Mouse (Mus musculus): ENCODE data around the gene Rftn1. TPM values are rescaled to one million over a fixed set of nuclear protein-coding genes. Genes with fewer than 3 reads are reported as not detected.
"Not testable (repeated sequence)": the region's sequence is repeated elsewhere in the genome, so short reads cannot be mapped to it uniquely, and the experiment has no call there.

Gene Rftn1
- total RNA-seq, 2 experiments from 2014 or later, result 17.0 to 18.3 TPM

- DNase-seq (ENCODE audit: low spot score in 2 of 2), result no peak
Observed at GRCm38 (mm10) chr17:50131698-50132097, 58.8 kb downstream of the Rftn1 start.

GRCm38 (mm10) chr17:50130421-50130820 lies 60.1 kb downstream of the Rftn1 start:
- DNase-seq (ENCODE audit: low spot score in 2 of 2), result no peak

- no peak for DNase-seq (ENCODE audit: low spot score in 2 of 2)
Observed at GRCm38 (mm10) chr17:50128392-50128791, 62.1 kb downstream of the Rftn1 start.

- no peak for DNase-seq (ENCODE audit: low spot score in 2 of 2)
Observed at GRCm38 (mm10) chr17:50127045-50127813, 63.2 kb downstream of the Rftn1 start.

GRCm38 (mm10) chr17:50126545-50126944 lies 63.9 kb downstream of the Rftn1 start:
- no peak for DNase-seq (ENCODE audit: low spot score in 2 of 2)

GRCm38 (mm10) chr17:50125900-50126299 lies 64.6 kb downstream of the Rftn1 start:
- no peak for DNase-seq (ENCODE audit: low spot score in 2 of 2)

GRCm38 (mm10) chr17:50125245-50125798 lies 65.2 kb downstream of the Rftn1 start:
- no peak for DNase-seq (ENCODE audit: low spot score in 2 of 2)

- DNase-seq (ENCODE audit: low spot score in 2 of 2), result no peak
Observed at GRCm38 (mm10) chr17:50124708-50125107, 65.8 kb downstream of the Rftn1 start.

- no peak for DNase-seq (ENCODE audit: low spot score in 2 of 2)
Observed at GRCm38 (mm10) chr17:50122555-50122954, 67.9 kb downstream of the Rftn1 start.

- no peak for DNase-seq (ENCODE audit: low spot score in 2 of 2)
Observed at GRCm38 (mm10) chr17:50120098-50120497, 70.4 kb downstream of the Rftn1 start.

GRCm38 (mm10) chr17:50117461-50117860 lies 73.0 kb downstream of the Rftn1 start:
- no peak for DNase-seq (ENCODE audit: low spot score in 2 of 2)

- no peak for DNase-seq (ENCODE audit: low spot score in 2 of 2)
Observed at GRCm38 (mm10) chr17:50116980-50117379, 73.5 kb downstream of the Rftn1 start.

GRCm38 (mm10) chr17:50116401-50116800 lies 74.1 kb downstream of the Rftn1 start:
- DNase-seq (ENCODE audit: low spot score in 2 of 2), result not testable (repeated sequence)

- not testable (repeated sequence) for DNase-seq (ENCODE audit: low spot score in 2 of 2)
Observed at GRCm38 (mm10) chr17:50115716-50116115, 74.8 kb downstream of the Rftn1 start.

GRCm38 (mm10) chr17:50114659-50115058 lies 75.8 kb downstream of the Rftn1 start:
- peak in 1 of 2 experiments; percentile 11 for DNase-seq (ENCODE audit: low spot score in 2 of 2)

GRCm38 (mm10) chr17:50110650-50111415 lies 79.6 kb downstream of the Rftn1 start:
- DNase-seq (ENCODE audit: low spot score in 2 of 2), result no peak

- DNase-seq (ENCODE audit: low spot score in 2 of 2), result no peak
Observed at GRCm38 (mm10) chr17:50106811-50107210, 83.7 kb downstream of the Rftn1 start.

GRCm38 (mm10) chr17:50104131-50104530 lies 86.3 kb downstream of the Rftn1 start:
- no peak for DNase-seq (ENCODE audit: low spot score in 2 of 2)

GRCm38 (mm10) chr17:50101416-50101815 lies 89.1 kb downstream of the Rftn1 start:
- peak in 1 of 2 experiments; percentile 46 for DNase-seq (ENCODE audit: low spot score in 2 of 2)

GRCm38 (mm10) chr17:50100070-50100469 lies 90.4 kb downstream of the Rftn1 start:
- DNase-seq (ENCODE audit: low spot score in 2 of 2), result no peak

- no peak for DNase-seq (ENCODE audit: low spot score in 2 of 2)
Observed at GRCm38 (mm10) chr17:50099378-50099777, 91.1 kb downstream of the Rftn1 start.

- DNase-seq (ENCODE audit: low spot score in 2 of 2), result no peak
Observed at GRCm38 (mm10) chr17:50098297-50098696, 92.2 kb downstream of the Rftn1 start.
